Mouse (Mus musculus): ENCODE data around the gene Gm37240. TPM values are rescaled to one million over a fixed set of nuclear protein-coding genes. Genes with fewer than 3 reads are reported as not detected.

The Gm37240 gene
- total RNA-seq, 2 experiments from 2014 or later = 0.92 to 1.4 TPM

- DNase-seq (ENCODE audit: extremely low spot score in 1 of 2, low spot score in 1 of 2) = no peak
Measured at GRCm38 (mm10) chr3:85456983-85457382, 430.3 kb downstream of the Gm37240 start.

DNA sequence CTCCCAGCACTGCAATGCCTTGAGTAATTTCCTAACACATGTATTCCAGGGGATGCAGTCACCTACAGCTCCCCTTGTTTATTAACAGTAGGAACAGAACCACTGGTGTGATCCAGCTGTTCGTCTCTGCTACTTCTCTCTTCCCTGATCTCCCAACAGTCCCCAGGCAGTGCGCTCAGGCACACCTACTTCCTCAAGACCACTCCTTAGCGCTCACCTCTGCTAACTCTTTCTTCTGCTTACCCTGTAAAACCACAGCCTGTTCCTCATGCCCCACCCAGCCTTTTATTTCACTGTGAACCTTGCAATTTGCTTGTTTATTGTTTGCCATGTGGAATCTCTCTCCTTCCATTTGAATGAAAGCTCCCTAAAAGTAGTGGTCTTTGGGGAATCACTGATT is 431.9 kb downstream of the Gm37240 start:
- DNase-seq (ENCODE audit: extremely low spot score in 1 of 2, low spot score in 1 of 2) = no peak

- DNase-seq (ENCODE audit: extremely low spot score in 1 of 2, low spot score in 1 of 2) = no peak
Measured at GRCm38 (mm10) chr3:85454001-85454400, 433.3 kb downstream of the Gm37240 start.

DNA sequence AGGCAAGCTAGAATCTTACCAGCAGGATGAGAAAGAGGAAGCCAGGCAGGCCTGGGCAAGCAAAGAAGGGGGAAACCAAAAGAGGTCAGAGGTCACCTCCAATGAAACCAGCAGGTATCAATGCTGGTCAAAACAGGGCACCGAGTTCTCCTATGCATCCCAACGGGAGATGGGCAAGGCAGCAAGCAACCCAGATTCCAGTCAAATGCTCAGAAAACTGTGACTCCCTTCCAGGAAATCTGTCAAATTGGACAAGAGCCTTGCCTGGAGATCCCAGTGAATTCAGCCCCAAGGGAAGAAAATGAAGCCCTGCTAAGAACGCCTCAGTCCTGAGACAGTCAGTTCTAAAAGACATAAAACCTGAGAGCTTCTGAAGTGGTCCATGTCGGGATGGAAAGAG is 437.9 kb downstream of the Gm37240 start:
- DNase-seq (ENCODE audit: extremely low spot score in 1 of 2, low spot score in 1 of 2) = no peak

DNA sequence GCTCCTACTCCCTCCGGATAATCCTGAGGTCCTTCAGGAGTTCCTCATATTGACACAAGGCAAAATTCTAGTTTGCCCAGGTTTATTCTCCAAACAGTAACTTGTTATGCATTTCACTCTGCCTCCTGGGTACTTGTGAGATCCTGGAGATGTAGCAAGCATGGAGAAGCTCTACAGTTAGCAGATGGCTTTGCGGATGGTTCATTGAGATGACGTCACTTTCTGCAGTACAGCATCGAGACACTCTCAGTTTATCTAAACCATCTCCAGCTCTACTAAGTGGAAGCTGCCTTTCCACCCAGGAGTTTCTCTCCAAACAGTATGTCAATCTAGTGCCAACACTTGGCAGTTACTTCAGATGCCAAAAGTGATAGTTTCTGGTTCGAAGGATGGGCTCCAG is 444.5 kb downstream of the Gm37240 start:
- no peak for DNase-seq (ENCODE audit: extremely low spot score in 1 of 2, low spot score in 1 of 2)

GRCm38 (mm10) chr3:85442261-85442660 is 445.1 kb downstream of the Gm37240 start:
- DNase-seq (ENCODE audit: extremely low spot score in 1 of 2, low spot score in 1 of 2) = no peak

- DNase-seq (ENCODE audit: extremely low spot score in 1 of 2, low spot score in 1 of 2) = no peak
Measured at GRCm38 (mm10) chr3:85435406-85435805, 451.9 kb downstream of the Gm37240 start.

- DNase-seq (ENCODE audit: extremely low spot score in 1 of 2, low spot score in 1 of 2) = no peak
Measured at GRCm38 (mm10) chr3:85431208-85431607, 456.1 kb downstream of the Gm37240 start.

DNA sequence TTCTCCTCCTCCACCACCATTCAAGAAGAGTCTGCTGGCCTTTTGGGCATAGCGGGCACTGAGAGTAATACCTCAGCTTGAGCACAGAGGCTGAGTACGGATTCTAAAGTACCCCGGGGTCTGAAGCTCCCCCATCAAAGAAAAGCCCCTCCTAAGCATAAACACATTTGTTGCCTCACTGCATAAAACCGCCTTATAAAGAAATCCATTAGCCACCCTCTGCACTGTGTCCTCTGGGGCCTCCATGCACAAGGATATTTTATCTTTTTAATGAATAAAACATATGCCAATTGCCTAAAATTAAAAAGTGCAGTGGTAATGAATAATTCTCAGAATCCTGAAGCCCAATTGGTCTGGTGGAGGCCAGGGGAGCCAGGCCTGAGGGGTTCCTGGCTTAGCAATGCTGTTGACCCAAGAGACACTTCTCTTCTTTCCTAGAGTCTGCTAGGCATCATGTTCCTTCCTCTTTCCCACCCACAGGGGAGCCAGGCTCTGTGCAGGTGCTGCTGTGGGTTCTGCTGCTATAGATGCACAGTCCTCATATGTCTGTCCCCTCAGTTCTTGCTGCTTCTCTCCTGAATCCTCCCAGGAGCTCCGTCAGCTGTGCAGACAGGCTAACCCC is 463.8 kb downstream of the Gm37240 start:
- no peak for DNase-seq (ENCODE audit: extremely low spot score in 1 of 2, low spot score in 1 of 2)

DNA sequence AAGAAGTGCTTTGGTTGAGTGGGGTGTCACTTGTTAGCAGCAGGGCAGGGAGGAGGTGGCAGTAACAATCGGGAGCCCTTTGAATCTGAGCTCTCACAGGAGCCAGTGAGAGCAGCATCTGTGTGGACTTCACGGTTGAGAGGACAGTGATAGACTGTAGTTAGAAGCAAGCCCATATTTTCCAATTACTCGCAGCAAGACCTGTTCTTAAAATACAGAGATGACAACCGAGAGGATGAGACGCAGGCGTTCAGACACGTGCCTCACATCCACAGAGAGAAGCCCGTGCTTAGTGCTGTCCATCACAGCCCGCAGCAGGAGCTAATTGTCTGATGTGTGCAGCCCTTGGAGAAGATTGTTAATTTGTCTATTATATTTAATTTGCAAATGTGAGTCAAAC is 465.9 kb downstream of the Gm37240 start:
- DNase-seq (ENCODE audit: extremely low spot score in 1 of 2, low spot score in 1 of 2) = no peak

GRCm38 (mm10) chr3:85417663-85418062 is 469.7 kb downstream of the Gm37240 start:
- DNase-seq (ENCODE audit: extremely low spot score in 1 of 2, low spot score in 1 of 2) = no peak

GRCm38 (mm10) chr3:85398841-85399240 is 488.5 kb downstream of the Gm37240 start:
- DNase-seq (ENCODE audit: extremely low spot score in 1 of 2, low spot score in 1 of 2) = no peak

DNA sequence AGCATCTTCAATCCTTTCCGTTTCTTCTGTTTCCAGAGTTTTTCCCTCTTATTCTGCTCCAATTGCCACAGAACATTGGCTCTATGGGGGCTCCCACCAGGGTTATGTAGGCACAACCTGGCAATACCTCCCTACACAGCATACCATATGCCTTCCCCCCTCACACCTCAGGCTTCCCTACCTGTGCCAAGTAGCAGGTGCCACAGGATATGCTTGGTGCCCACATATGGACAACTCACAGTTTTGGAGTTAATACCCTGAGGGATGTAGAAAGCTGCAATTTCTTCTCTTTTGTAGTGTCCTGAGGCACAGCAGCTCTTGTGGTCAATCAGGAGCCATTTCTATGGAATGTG is 488.9 kb downstream of the Gm37240 start:
- DNase-seq (ENCODE audit: extremely low spot score in 1 of 2, low spot score in 1 of 2) = no peak

- no peak for DNase-seq (ENCODE audit: extremely low spot score in 1 of 2, low spot score in 1 of 2)
Measured at GRCm38 (mm10) chr3:85397816-85398482, 489.4 kb downstream of the Gm37240 start.

- DNase-seq (ENCODE audit: extremely low spot score in 1 of 2, low spot score in 1 of 2) = no peak
Measured at GRCm38 (mm10) chr3:85393395-85393794, 493.9 kb downstream of the Gm37240 start.

DNA sequence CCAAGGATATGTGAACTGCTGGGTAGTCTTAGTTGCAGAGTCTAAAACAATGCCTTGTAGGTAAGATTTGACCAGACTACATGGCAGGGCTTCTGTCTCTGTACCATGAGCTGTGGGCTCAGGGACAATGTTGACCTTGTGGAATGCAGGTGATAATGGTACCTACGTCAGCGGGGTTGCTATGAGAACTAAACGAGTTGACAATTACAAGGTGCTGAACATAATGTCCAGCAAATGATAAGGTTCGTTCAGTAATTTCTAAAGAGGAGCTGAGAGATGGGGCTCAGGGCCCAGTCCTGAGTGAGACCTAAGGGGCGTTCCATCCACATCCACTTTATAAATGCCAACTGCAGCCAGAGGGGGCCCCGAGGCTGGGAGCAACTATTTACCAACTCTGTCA is 495.6 kb downstream of the Gm37240 start:
- DNase-seq (ENCODE audit: extremely low spot score in 1 of 2, low spot score in 1 of 2) = no peak

DNA sequence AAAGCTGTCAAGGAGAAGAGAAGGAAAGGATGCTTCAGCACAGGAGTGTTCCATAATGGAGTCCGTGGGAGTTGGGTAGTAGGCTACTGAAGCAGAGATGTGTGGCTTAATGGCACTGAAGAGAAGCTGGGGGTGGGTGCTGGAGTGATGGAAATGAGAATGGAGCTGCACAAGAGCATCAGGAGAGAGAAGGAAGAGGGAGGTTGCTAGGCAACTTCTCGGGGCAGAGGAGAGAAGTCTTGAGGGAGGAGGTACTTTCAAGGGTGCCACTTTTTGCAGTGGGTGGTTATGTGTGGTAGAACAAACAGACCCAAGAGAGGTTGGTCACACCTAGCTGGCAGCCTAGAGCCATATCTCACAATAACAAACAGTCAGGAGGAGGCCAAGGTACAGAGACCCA is 496.2 kb downstream of the Gm37240 start:
- DNase-seq (ENCODE audit: extremely low spot score in 1 of 2, low spot score in 1 of 2) = no peak

GRCm38 (mm10) chr3:85385371-85385770 is 501.9 kb downstream of the Gm37240 start:
- no peak for DNase-seq (ENCODE audit: extremely low spot score in 1 of 2, low spot score in 1 of 2)

DNA sequence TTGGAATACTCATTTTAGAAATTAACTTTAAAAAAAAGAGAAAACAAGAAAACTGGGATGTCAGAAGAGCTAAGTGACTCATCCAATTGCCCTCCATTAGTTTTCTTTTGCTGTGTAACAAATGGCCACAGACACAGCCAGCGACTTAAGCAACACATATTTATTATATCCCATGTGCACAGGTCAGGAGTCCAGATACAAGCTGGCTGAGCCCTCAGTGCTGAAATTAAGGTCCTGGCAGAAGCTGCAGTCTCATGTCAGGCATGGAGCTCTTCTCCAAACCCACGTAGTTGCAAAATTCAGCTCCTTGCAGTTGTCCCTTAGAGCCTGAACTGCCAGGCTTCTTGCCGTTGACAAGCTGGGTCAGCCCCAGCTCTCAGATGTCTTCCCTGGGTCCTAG is 504.0 kb downstream of the Gm37240 start:
- no peak for DNase-seq (ENCODE audit: extremely low spot score in 1 of 2, low spot score in 1 of 2)

DNA sequence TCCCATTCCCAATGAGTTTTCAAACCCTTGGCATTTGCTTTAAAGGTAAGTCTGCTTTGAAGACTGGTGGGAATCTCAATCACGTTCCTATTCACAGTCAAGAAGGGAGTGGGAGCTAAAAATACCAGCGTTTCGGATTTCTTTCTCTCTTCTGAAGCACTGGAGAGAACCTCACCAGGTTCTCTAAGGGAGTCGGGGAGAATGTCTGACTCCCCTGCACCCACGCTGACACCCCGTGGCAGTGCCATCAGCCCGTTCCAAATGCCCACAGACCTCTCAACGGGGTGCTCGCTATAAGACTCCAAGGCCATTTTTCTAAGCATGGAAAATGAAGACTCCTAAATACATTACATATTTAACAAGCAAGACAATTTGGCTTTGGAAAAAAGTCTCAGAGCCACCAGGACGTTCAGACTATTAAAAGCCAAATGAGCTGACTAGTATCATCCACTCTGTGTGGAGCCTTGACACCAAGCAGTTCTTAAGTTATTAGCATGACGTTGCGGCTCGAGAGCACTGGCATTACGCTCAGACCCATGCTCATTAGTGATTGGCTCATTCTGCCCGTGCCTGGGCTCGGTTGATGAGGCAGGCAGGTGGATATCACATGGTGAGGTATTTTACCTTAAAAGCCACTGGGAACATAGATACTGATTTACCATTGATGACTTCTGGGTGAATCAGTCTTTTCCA is 508.5 kb downstream of the Gm37240 start:
- no peak for DNase-seq (ENCODE audit: extremely low spot score in 1 of 2, low spot score in 1 of 2)

DNA sequence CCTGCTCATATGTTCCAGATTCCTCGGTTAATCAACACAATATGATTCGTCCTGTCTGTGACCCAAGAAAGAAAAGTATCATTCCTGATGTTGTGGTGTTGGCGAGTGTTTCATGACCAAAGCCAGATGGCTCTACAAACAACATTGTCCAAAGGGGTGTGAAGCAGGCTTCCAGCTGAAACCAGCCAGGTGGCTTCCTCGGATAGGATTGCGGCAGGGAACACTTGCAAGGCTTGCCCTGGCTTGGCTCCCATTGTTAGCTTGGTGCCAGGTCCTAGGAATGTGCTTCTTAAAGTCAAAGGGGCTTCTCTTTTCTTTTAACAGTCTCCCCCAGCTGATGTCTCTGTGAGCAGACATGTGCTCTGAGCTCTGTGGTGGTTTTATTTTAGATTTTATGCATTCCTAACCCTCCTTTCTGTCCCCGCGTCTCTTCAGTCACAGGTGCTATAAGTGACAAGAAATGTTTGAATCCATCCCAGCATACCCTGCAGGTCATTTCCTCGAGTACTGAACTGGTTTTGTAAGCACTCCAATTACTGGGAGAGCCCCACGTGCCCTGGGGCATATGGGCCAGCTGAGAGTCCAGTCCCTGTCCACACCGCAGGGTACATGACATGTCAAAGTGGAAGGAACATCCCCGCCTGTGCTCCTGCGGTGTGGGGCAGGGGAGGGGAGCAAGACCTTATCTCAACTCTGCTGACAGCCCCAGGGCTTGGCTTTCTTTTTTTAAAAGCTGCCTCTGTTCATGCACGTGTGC is 509.2 kb downstream of the Gm37240 start:
- no peak for DNase-seq (ENCODE audit: extremely low spot score in 1 of 2, low spot score in 1 of 2)
